Mouse (Mus musculus): ENCODE results near the gene Scn1a.

- TF ChIP-seq CTCF (IDR thresholded peaks at IDR 0.05; ENCODE audit: borderline replicate concordance, extremely low read depth, insufficient read depth, insufficient read length) (no peak), POLR2A (IDR thresholded peaks at IDR 0.05; ENCODE audit: borderline replicate concordance, extremely low read depth, insufficient read depth, insufficient read length, poor library complexity, severe bottlenecking) (no peak)
These were observed 196.6 kb downstream of the Scn1a start for GRCm38 (mm10) chr2:66244013-66244412.

All from brain, embryonic 14.5 days (tissue).